Mouse (Mus musculus) liver, postnatal 0 days (tissue): ENCODE measurements around the gene Gm14698. TPM values are rescaled to one million over a fixed set of nuclear protein-coding genes. Genes with fewer than 3 reads are reported as not detected.
"Not testable (repeated sequence)": the region's sequence is repeated elsewhere in the genome, so short reads cannot be mapped to it uniquely, and the experiment has no call there.

Source experiments
- ATAC-seq: fragments of 200-750 bp; cut with Nextera tagmentation; 2 replicates; pipeline ENCODE4 v1.8.0; 2017; ENCODE audit warnings: mild to moderate bottlenecking, moderate library complexity
- DNase-seq: peaks from one replicate; pipeline ENCODE4 v3.0.0-alpha.2; 2016
- H3K27ac ChIP-seq: fragments of 300-500 bp; sonication (generic); 2 replicates; pipeline ENCODE4 v1.5.1; 2014; ENCODE audit warnings: antibody characterized with exemption, moderate library complexity, mild to moderate bottlenecking, low read depth
- H3K27me3 ChIP-seq: fragments of 300-500 bp; sonication (generic); 2 replicates; pipeline ENCODE4 v1.6.1; 2014; ENCODE audit warnings: low read length, control low read depth, mixed read lengths; ENCODE audit not compliant: insufficient read depth
- H3K36me3 ChIP-seq: fragments of 300-500 bp; sonication (generic); replicated peaks from 2 replicates; pipeline ENCODE4 v1.6.1; 2014; ENCODE audit warnings: mild to moderate bottlenecking, control low read depth, low read length, moderate library complexity, mixed read lengths; ENCODE audit not compliant: insufficient read depth
- H3K4me1 ChIP-seq: fragments of 300-500 bp; sonication (generic); 2 replicates; pipeline ENCODE4 v1.6.1; 2014; ENCODE audit warnings: antibody characterized with exemption, mild to moderate bottlenecking, control low read depth; ENCODE audit not compliant: insufficient read depth
- H3K4me2 ChIP-seq: fragments of 300-500 bp; sonication (generic); 2 replicates; pipeline ENCODE4 v1.6.1; 2014; ENCODE audit warnings: low read depth, mild to moderate bottlenecking, low read length, moderate library complexity, mixed read lengths
- H3K4me3 ChIP-seq: fragments of 300-500 bp; sonication (generic); 2 replicates; pipeline ENCODE4 v1.5.1; 2014; ENCODE audit warnings: low read depth, low read length
- H3K9ac ChIP-seq: fragments of 300-500 bp; sonication (generic); replicated peaks from 2 replicates; pipeline ENCODE4 v1.6.1; 2014; ENCODE audit warnings: mild to moderate bottlenecking, moderate library complexity
- H3K9me3 ChIP-seq: fragments of 300-500 bp; sonication (generic); 2 replicates; pipeline ENCODE4 v1.6.1; 2016; ENCODE audit warnings: mild to moderate bottlenecking, control low read depth, low read length, mixed read lengths
- CTCF ChIP-seq: sonication (generic); IDR thresholded peaks from 2 replicates; pipeline ENCODE4 v1.5.1; 2016; ENCODE audit warnings: antibody characterized with exemption, low read depth
- EP300 ChIP-seq: IDR thresholded peaks from 2 replicates; pipeline ENCODE4 v1.6.1; 2016; ENCODE audit warnings: antibody characterized with exemption, low read depth, mild to moderate bottlenecking
- WGBS: fragments of 180-500 bp; shearing (Covaris S2); extraction: QIAGEN DNeasy Blood & Tissue Kit; methylation state at CpG from one replicate; pipeline ENCODE4 v1.1.7; 2014; ENCODE audit not compliant: insufficient replicate concordance; 5-methylcytosine and 5-hydroxymethylcytosine counted together
- polyA plus RNA-seq: library from polyadenylated mRNA; unstranded; fragments of >200 nt; fragmentation: Nextera tagmentation; extraction: Ambion mirVana; gene quantifications from 2 replicates; pipeline ENCODE4 v1.2.1, GENCODE M21; 2015

The Gm14698 gene
- 0.89 and 1.5 TPM in 2 replicates for polyA plus RNA-seq

- H3K4me1 ChIP-seq, H3K9me3 ChIP-seq, H3K4me2 ChIP-seq, H3K36me3 ChIP-seq, H3K4me3 ChIP-seq, DNase-seq, H3K27ac ChIP-seq, H3K9ac ChIP-seq, H3K27me3 ChIP-seq: not testable (repeated sequence)
- 0 out of 2 replicates have a peak, but pooled peaks have one; percentile 38 for ATAC-seq
- 12% methylated on average over 23 of the region's 36 CpGs for WGBS
These were observed at the start of gene Gm14698 for GRCm38 (mm10) chrX:68821059-68821458. TSS of gene Gm14698 (plus strand) at chrX:68821093.

DNA sequence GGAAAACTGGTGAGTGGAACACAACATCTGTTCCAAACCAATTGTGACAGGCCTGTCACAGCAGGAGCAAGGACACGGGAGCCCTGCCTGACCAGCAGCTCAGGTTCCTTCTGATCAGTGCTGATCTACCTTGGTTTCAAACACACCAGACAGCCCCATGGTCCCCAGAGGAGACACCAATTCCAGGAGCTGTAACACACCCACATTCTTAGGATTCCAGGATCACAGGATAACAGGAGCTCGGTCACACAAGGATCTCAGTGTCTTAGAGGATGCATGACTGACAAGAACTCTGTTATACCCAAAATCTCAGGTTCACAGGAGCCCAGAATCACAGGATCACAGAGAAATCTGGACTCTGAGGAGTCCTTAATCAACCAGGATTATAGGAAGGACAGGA, 444 bp upstream of the Gm14698 start:
- not testable (repeated sequence) for H3K27me3 ChIP-seq, H3K27ac ChIP-seq, H3K9me3 ChIP-seq, H3K9ac ChIP-seq, ATAC-seq, H3K36me3 ChIP-seq, DNase-seq, H3K4me3 ChIP-seq, H3K4me2 ChIP-seq, H3K4me1 ChIP-seq
- 45% methylated on average over 2 of the region's 2 CpGs for WGBS

DNA sequence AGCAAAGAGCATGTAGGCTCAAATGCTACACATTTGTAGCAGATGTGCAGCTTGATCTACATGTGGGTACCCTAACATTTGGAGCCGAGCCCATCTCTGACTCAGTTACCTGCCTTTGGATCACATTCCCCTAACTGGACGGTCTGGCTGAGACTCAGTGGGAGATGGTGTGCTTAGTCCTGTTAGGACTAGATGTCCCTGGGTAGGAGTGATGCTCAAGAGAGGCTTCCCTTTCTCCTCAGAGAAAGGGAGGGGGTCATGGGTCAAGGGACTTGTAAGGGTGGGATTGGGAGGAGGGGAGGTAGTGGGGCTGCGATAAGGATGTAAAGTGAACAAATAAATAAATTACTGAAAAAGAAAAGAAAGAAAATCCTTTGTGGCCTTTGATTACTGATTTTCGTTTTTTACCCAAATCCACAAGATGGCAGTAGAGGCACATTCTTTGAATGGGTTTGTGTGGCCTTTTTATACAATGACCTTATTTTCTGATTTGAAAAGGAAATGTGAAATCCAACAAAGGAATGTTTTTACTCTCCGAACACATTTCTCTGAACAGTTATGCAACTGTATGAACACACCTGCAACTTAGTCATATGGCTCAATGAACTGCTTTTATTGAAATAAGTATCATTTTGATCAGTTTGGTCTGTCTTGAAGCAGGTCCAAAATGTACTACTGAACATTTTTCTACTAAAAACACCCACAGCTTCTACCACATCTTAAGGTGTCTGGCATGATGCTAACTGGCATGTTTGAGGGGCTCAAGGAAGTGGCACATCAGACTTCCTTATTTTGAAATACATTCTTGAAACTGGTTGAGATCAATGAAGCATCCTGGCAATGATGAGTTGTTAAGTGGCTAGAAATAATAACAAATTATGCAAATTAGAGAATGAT, 18.9 kb downstream of the Gm14698 start:
- Histone ChIP-seq H3K9ac (no peak overlapping the region), H3K4me2 (no peak overlapping the region), H3K4me1 (no peaks in the 10 kb centered on the region), H3K27ac (no peak overlapping the region), H3K4me3 (no peak overlapping the region), H3K27me3 (no peaks in the 10 kb centered on the region), H3K36me3 (no peaks in the 10 kb centered on the region), H3K9me3 (no peaks in the 10 kb centered on the region)
- DNase-seq (no peak), ATAC-seq (no peak)
- TF ChIP-seq EP300 (no peak), CTCF (peak; percentile 44)
- WGBS = 17% methylated on average over 5 of the region's 5 CpGs

- H3K36me3 ChIP-seq = no peaks in the 10 kb centered on the region
- H3K27me3 ChIP-seq = no peaks in the 10 kb centered on the region
- 40% methylated on average over 2 of the region's 2 CpGs for WGBS
- H3K4me2 ChIP-seq = no peak overlapping the region
- H3K9ac ChIP-seq = no peak overlapping the region
- no peak overlapping the region for H3K4me3 ChIP-seq
- no peaks in the 10 kb centered on the region for H3K9me3 ChIP-seq
- ATAC-seq (no peak), DNase-seq (no peak)
- no peak overlapping the region for H3K27ac ChIP-seq
- H3K4me1 ChIP-seq = no peaks in the 10 kb centered on the region
- TF ChIP-seq CTCF (no peak), EP300 (no peak)
These were observed 44.3 kb downstream of the Gm14698 start for GRCm38 (mm10) chrX:68865145-68865544.

Other genes with a start within 250 kb of the Gm14698 start
- 12.1 and 13.9 TPM in 2 replicates for gene Fmr1, start 142.6 kb upstream of the Gm14698 start, polyA plus RNA-seq
- 1.9 TPM in 1 of 2 replicates, not detected in the other for gene Fmr1nb, start 59.3 kb upstream of the Gm14698 start, polyA plus RNA-seq
- not detected in 2 replicates for gene Gm6812, start 72.0 kb downstream of the Gm14698 start, polyA plus RNA-seq